In the genomic region with DNA sequence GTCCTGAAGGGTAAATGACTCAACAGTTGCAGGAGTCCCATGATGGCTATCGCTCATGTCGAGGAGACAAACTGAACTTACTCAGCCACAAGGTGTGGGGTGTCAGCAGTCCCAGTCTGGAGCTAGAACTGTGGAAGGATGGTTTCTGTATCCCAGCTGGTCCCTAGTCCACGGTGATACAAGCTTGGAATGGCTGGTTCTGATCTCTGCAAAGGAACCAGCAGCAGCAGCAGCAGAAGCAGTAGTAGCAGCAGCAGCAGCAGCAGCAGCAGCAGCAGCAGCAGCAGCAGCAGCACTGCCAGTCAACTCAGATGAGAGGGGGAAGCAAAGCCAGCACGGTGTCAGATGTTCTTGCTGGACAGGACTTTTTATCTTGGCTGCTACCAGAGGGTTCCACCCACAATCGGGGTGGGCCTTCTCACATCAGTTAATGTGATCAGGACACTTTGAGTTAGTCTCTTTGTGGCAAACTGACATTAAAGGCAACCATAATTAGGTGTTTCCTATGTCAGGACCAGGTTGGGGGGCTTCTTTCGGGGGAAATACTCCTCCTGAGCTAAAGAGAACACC, we compare ENCODE assay signal across 18 mouse cellular contexts. TPM values are rescaled to one million over a fixed set of nuclear protein-coding genes. Genes with fewer than 3 reads are reported as not detected.
DNase-seq lines count a peak whose midpoint lies in the region; ATAC-seq lines count a peak whose summit lies in the region.
"Had no signal": no experiment of that assay in that cellular context is flagged by ENCODE, and none has a peak within 500 bp of the region (broad histone marks: within the 10 kb centered on the region; RNA-seq: fewer than 3 reads in every experiment).

A gene (minus strand): TSS at position 343 of the 570 bp plus-strand sequence.

- peak within 1 kb of the TSS; percentile 57; the same call in 1 of the 2 replicates for H3K27ac ChIP-seq in heart, embryonic 10.5 days
- H3K27ac ChIP-seq in neural tube, embryonic 11.5 days (ENCODE audit: low read depth, low read length): no peak within 1 kb of the TSS
- no peak within 1 kb of the TSS for H3K27ac ChIP-seq in neural tube, embryonic 15.5 days (replicated peaks)
- H3K27ac ChIP-seq in liver, embryonic 15.5 days (replicated peaks): no peak within 1 kb of the TSS

- no peak within 1 kb of the TSS for H3K4me2 ChIP-seq in neural tube, embryonic 11.5 days (ENCODE audit: low read depth)
- H3K4me2 ChIP-seq in neural tube, embryonic 15.5 days: no peak within 1 kb of the TSS
- peak within 1 kb of the TSS; percentile 27; the same call in 1 of the 2 replicates for H3K4me2 ChIP-seq in liver, embryonic 15.5 days

- ATAC-seq in neural tube, embryonic 11.5 days (ENCODE audit: insufficient read depth, low FRiP score, low TSS enrichment): no peak
- no peak for ATAC-seq in neural tube, embryonic 15.5 days (ENCODE audit: low FRiP score)
- ATAC-seq in liver, embryonic 15.5 days (ENCODE audit: insufficient read depth): peak; percentile 68; the same call in 1 of the 2 replicates

- DNase-seq in heart, embryonic 10.5 days (ENCODE audit: low spot score): peak; percentile 80
- no peak for DNase-seq in heart, postnatal 36 days
- DNase-seq in neural tube, embryonic 11.5 days (ENCODE audit: low spot score): no peak
- no peak for DNase-seq in adrenal gland, postnatal 4 days (ENCODE audit: low spot score in 2 of 2)
- no peak for DNase-seq in layer of hippocampus, postnatal 25 days (ENCODE audit: extremely low spot score in 1 of 2, low spot score in 1 of 2)
- no peak for DNase-seq in thymus, adult 18-20 months
- DNase-seq: cerebellum, adult 11 months; heart, postnatal 4 days; kidney, adult 11 months; kidney, postnatal 4 days; lung, adult 18-20 months; thymus, postnatal 4 days had no signal

- no peak within 1 kb of the TSS for H3K9ac ChIP-seq in neural tube, embryonic 11.5 days (ENCODE audit: low read length)
- no peak within 1 kb of the TSS for H3K9ac ChIP-seq in neural tube, embryonic 15.5 days (replicated peaks)
- no peak within 1 kb of the TSS for H3K9ac ChIP-seq in liver, embryonic 15.5 days

- H3K36me3 ChIP-seq in heart, embryonic 10.5 days: no peaks in the 10 kb centered on the region
- H3K36me3 ChIP-seq in neural tube, embryonic 11.5 days (ENCODE audit: control insufficient read depth, insufficient read depth, low read length): no peaks in the 10 kb centered on the region
- no peaks in the 10 kb centered on the region for H3K36me3 ChIP-seq in neural tube, embryonic 15.5 days
- H3K36me3 ChIP-seq in liver, embryonic 15.5 days (replicated peaks): no peaks in the 10 kb centered on the region

- H3K4me1 ChIP-seq in heart, embryonic 10.5 days: 0 out of 2 replicates have a peak, but pooled peaks cover 3% of the 10 kb centered on the region
- no peaks in the 10 kb centered on the region for H3K4me1 ChIP-seq in neural tube, embryonic 11.5 days (ENCODE audit: control insufficient read depth, insufficient read depth, low read length)
- H3K4me1 ChIP-seq in neural tube, embryonic 15.5 days: no peaks in the 10 kb centered on the region
- peaks cover 6% of the 10 kb centered on the region; the same call in 1 of the 2 replicates for H3K4me1 ChIP-seq in liver, embryonic 15.5 days (replicated peaks)

- H3K9me3 ChIP-seq in heart, embryonic 10.5 days: no peaks in the 10 kb centered on the region
- no peaks in the 10 kb centered on the region for H3K9me3 ChIP-seq in neural tube, embryonic 11.5 days (ENCODE audit: control insufficient read depth, low read length)
- H3K9me3 ChIP-seq in neural tube, embryonic 15.5 days (replicated peaks): no peaks in the 10 kb centered on the region
- no peaks in the 10 kb centered on the region for H3K9me3 ChIP-seq in liver, embryonic 15.5 days (replicated peaks)

- WGBS in heart, embryonic 10.5 days: 62% methylated on average over 6 of the region's 6 CpGs
- WGBS in neural tube, embryonic 11.5 days: 76% methylated on average over 6 of the region's 6 CpGs
- WGBS in neural tube, embryonic 15.5 days: 76% methylated on average over 6 of the region's 6 CpGs
- 48% methylated on average over 6 of the region's 6 CpGs for WGBS in liver, embryonic 15.5 days (ENCODE audit: insufficient replicate concordance)

- H3K27me3 ChIP-seq in heart, embryonic 10.5 days (ENCODE audit: insufficient read depth, poor library complexity, severe bottlenecking): no peaks in the 10 kb centered on the region
- H3K27me3 ChIP-seq in neural tube, embryonic 11.5 days (ENCODE audit: control insufficient read depth, insufficient read depth, low read length): no peaks in the 10 kb centered on the region
- H3K27me3 ChIP-seq in neural tube, embryonic 15.5 days (replicated peaks): no peaks in the 10 kb centered on the region
- H3K27me3 ChIP-seq in liver, embryonic 15.5 days: no peaks in the 10 kb centered on the region

- H3K4me3 ChIP-seq in heart, embryonic 10.5 days: 0 out of 2 replicates have a peak within 1 kb of the TSS, but pooled peaks have one; percentile 12
- no peak within 1 kb of the TSS for H3K4me3 ChIP-seq in neural tube, embryonic 11.5 days (ENCODE audit: low read depth, low read length)
- H3K4me3 ChIP-seq in neural tube, embryonic 15.5 days (replicated peaks): no peak within 1 kb of the TSS
- no peak within 1 kb of the TSS for H3K4me3 ChIP-seq in liver, embryonic 15.5 days (replicated peaks)

- intact Hi-C loops in heart, postnatal 36 days (cut with DNase I): no loop called here

RNA-seq across cellular contexts. Expression of the gene that starts here (rescaled TPM):
- polyA plus RNA-seq in heart, embryonic 10.5 days (2016; fragmentation: Nextera tagmentation; extraction: Ambion mirVana): 24.1 and 37.3 TPM in 2 replicates
- not detected for total RNA-seq in heart, postnatal 36 days (2021)
- polyA plus RNA-seq in neural tube, embryonic 11.5 days (2014; fragmentation: Nextera tagmentation; extraction: Ambion mirVana): 15.4 and 15.8 TPM in 2 replicates
- 0.79 and 0.99 TPM in 2 replicates for polyA plus RNA-seq in neural tube, embryonic 15.5 days (2015; fragmentation: Nextera tagmentation; extraction: Ambion mirVana)
- total RNA-seq in adrenal gland, postnatal 4 days (2021): 10 to 100 TPM; 44.4 to 46.4 TPM
- polyA plus RNA-seq in liver, embryonic 15.5 days (2015; fragmentation: Nextera tagmentation; extraction: Ambion mirVana): 4.4 and 6.2 TPM in 2 replicates
- not detected for total RNA-seq in layer of hippocampus, postnatal 25 days (2021)
- total RNA-seq: gastrocnemius, postnatal 4 days; heart, postnatal 4 days; left cerebral cortex, adult 18-20 months; monocyte, adult 5-6 weeks had no signal
- polyA plus RNA-seq: cortical plate, adult 2 months had no signal

Comparison
In these comparisons a context has a peak if more than half of its experiments do, and no peak if none do; other contexts are left out.
1. RNA of the gene that starts here (total RNA-seq): 44.4 to 46.4 TPM in adrenal gland, postnatal 4 days; not detected in heart, postnatal 36 days and not detected in layer of hippocampus, postnatal 25 days; every median in the first group is over 10 times any median in the second.